Mouse (Mus musculus) hindbrain, embryonic 14.5 days (tissue): ENCODE results near the gene Rgs11. TPM values are rescaled to one million over a fixed set of nuclear protein-coding genes. Genes with fewer than 3 reads are reported as not detected.

Experiments
- polyA plus RNA-seq: library from polyadenylated mRNA; unstranded; fragments of >200 nt; fragmentation: Nextera tagmentation; extraction: Ambion mirVana; gene quantifications from 2 replicates; pipeline ENCODE4 v1.2.1, GENCODE M21; 2014

Rgs11 gene
- polyA plus RNA-seq, 1 experiment from 2014 or later, result 16.1 TPM

Other genes with a start within 250 kb of the Rgs11 start
- gene Capn15, start 217.2 kb upstream of the Rgs11 start, polyA plus RNA-seq, result 21.5 and 27.5 TPM in 2 replicates
- gene Rab11fip3, start 133.4 kb upstream of the Rgs11 start, polyA plus RNA-seq, result 27.4 and 29.5 TPM in 2 replicates
- 22.6 and 28.8 TPM in 2 replicates for gene Decr2, start 112.6 kb upstream of the Rgs11 start, polyA plus RNA-seq
- gene Nme4, start 107.3 kb upstream of the Rgs11 start, polyA plus RNA-seq, result 14.5 and 17.5 TPM in 2 replicates
- 3.2 and 3.9 TPM in 2 replicates for gene Tmem8, start 89.7 kb upstream of the Rgs11 start, polyA plus RNA-seq
- 184 and 190 TPM in 2 replicates for gene Mrpl28, start 79.5 kb upstream of the Rgs11 start, polyA plus RNA-seq
- gene Axin1, start 64.3 kb upstream of the Rgs11 start, polyA plus RNA-seq, result 7.0 and 8.5 TPM in 2 replicates
- gene Pdia2, start 3.9 kb upstream of the Rgs11 start, polyA plus RNA-seq, result 0.28 TPM in 1 of 2 replicates, not detected in the other
- gene Arhgdig, start 4.8 kb downstream of the Rgs11 start, polyA plus RNA-seq, result 181 and 195 TPM in 2 replicates
- gene Fam234a, start 41.3 kb downstream of the Rgs11 start, polyA plus RNA-seq, result 31.2 and 31.4 TPM in 2 replicates
- 100.0 and 104 TPM in 2 replicates for gene Luc7l, start 49.9 kb downstream of the Rgs11 start, polyA plus RNA-seq
- 1.9 and 2.1 TPM in 2 replicates for gene Neurl1b, start 211.9 kb downstream of the Rgs11 start, polyA plus RNA-seq